Mouse (Mus musculus) neural tube, embryonic 10.5 days (tissue): ENCODE measurements at regions not wholly inside any gene's neighbourhood (a gene's known extent, or its start where the extent isn't known, plus 50 kb on each side); places are given as distances from the start of the nearest gene placed in this dataset.

ENCODE experiments used
- DNase-seq: peaks from one replicate; pipeline ENCODE4 v3.0.0-alpha.2; 2017; ENCODE audit warnings: low spot score; ENCODE audit errors: extremely low spot score

- DNase-seq, result peak; percentile 24
Observed at GRCm38 (mm10) chr2:178801464-178801863, 371.1 kb downstream of the Cdh26 start.

GRCm38 (mm10) chr2:178805283-178805682 is 375.0 kb downstream of the Cdh26 start:
- no peak for DNase-seq

GRCm38 (mm10) chr2:178821552-178821951 is 391.2 kb downstream of the Cdh26 start:
- no peak for DNase-seq

GRCm38 (mm10) chr2:178830313-178830712 is 400.0 kb downstream of the Cdh26 start:
- no peak for DNase-seq

GRCm38 (mm10) chr2:178834986-178835385 is 404.7 kb downstream of the Cdh26 start:
- no peak for DNase-seq

- DNase-seq, result no peak
Observed at GRCm38 (mm10) chr2:178838571-178838970, 408.2 kb downstream of the Cdh26 start.

- DNase-seq, result no peak
Observed at GRCm38 (mm10) chr2:178840975-178841374, 410.6 kb downstream of the Cdh26 start.

GRCm38 (mm10) chr2:178842595-178842994 is 412.3 kb downstream of the Cdh26 start:
- no peak for DNase-seq

- DNase-seq, result no peak
Observed at GRCm38 (mm10) chr2:178843458-178843857, 413.1 kb downstream of the Cdh26 start.

- no peak for DNase-seq
Observed at GRCm38 (mm10) chr2:178844561-178844960, 414.2 kb downstream of the Cdh26 start.

GRCm38 (mm10) chr2:178850320-178850719 is 420.0 kb downstream of the Cdh26 start:
- DNase-seq, result no peak

GRCm38 (mm10) chr2:178850769-178851168 is 420.4 kb downstream of the Cdh26 start:
- no peak for DNase-seq

- no peak for DNase-seq
Observed at GRCm38 (mm10) chr2:178854012-178854411, 423.7 kb downstream of the Cdh26 start.

- DNase-seq, result no peak
Observed at GRCm38 (mm10) chr2:178854760-178855159, 424.4 kb downstream of the Cdh26 start.

- DNase-seq, result no peak
Observed at GRCm38 (mm10) chr2:178862620-178863019, 432.3 kb downstream of the Cdh26 start.

- DNase-seq, result peak; percentile 58
Observed at GRCm38 (mm10) chr2:178867086-178867485, 436.8 kb downstream of the Cdh26 start.

- no peak for DNase-seq
Observed at GRCm38 (mm10) chr2:178869160-178869559, 438.8 kb downstream of the Cdh26 start.

GRCm38 (mm10) chr2:178878436-178878835 is 448.1 kb downstream of the Cdh26 start:
- no peak for DNase-seq

GRCm38 (mm10) chr2:178885686-178886085 is 455.4 kb downstream of the Cdh26 start:
- peak; percentile 32 for DNase-seq

- DNase-seq, result no peak
Observed at GRCm38 (mm10) chr2:178888704-178889103, 458.4 kb downstream of the Cdh26 start.

GRCm38 (mm10) chr2:178902397-178902796 is 472.1 kb downstream of the Cdh26 start:
- no peak for DNase-seq

- no peak for DNase-seq
Observed at GRCm38 (mm10) chr2:178909325-178909724, 479.0 kb downstream of the Cdh26 start.

- no peak for DNase-seq
Observed at GRCm38 (mm10) chr2:178911646-178912045, 481.3 kb downstream of the Cdh26 start.
